Mouse (Mus musculus): Measurements from ENCODE around the gene Lipc.

The Lipc gene

GRCm38 (mm10) chr9:70958381-70958780 is 6.4 kb upstream of the Lipc start:
- DNase-seq (ENCODE audit: low read depth, low spot score) = no peak

- DNase-seq (ENCODE audit: low read depth, low spot score) = no peak
Measured at GRCm38 (mm10) chr9:70957717-70958116, 5.7 kb upstream of the Lipc start.

GRCm38 (mm10) chr9:70954226-70954625 is 2.2 kb upstream of the Lipc start:
- DNase-seq (ENCODE audit: low read depth, low spot score) = no peak

GRCm38 (mm10) chr9:70949336-70949735 is 2.7 kb downstream of the Lipc start:
- no peak for DNase-seq (ENCODE audit: low read depth, low spot score)

- peak; percentile 23 for DNase-seq (ENCODE audit: low read depth, low spot score)
Measured at GRCm38 (mm10) chr9:70947312-70947711, 4.7 kb downstream of the Lipc start.

- DNase-seq (ENCODE audit: low read depth, low spot score) = no peak
Measured at GRCm38 (mm10) chr9:70942686-70943333, 9.2 kb downstream of the Lipc start.

- no peak for DNase-seq (ENCODE audit: low read depth, low spot score)
Measured at GRCm38 (mm10) chr9:70939752-70940501, 12.1 kb downstream of the Lipc start.

- DNase-seq (ENCODE audit: low read depth, low spot score) = no peak
Measured at GRCm38 (mm10) chr9:70938850-70939249, 13.2 kb downstream of the Lipc start.

GRCm38 (mm10) chr9:70938134-70938533 is 13.9 kb downstream of the Lipc start:
- no peak for DNase-seq (ENCODE audit: low read depth, low spot score)

- no peak for DNase-seq (ENCODE audit: low read depth, low spot score)
Measured at GRCm38 (mm10) chr9:70934587-70935295, 17.3 kb downstream of the Lipc start.

- DNase-seq (ENCODE audit: low read depth, low spot score) = no peak
Measured at GRCm38 (mm10) chr9:70930641-70931020, 21.4 kb downstream of the Lipc start.

- DNase-seq (ENCODE audit: low read depth, low spot score) = peak; percentile 60
Measured at GRCm38 (mm10) chr9:70929840-70930640, 22.0 kb downstream of the Lipc start.

GRCm38 (mm10) chr9:70928472-70928871 is 23.6 kb downstream of the Lipc start:
- DNase-seq (ENCODE audit: low read depth, low spot score) = no peak

- DNase-seq (ENCODE audit: low read depth, low spot score) = no peak
Measured at GRCm38 (mm10) chr9:70927701-70928100, 24.3 kb downstream of the Lipc start.

- no peak for DNase-seq (ENCODE audit: low read depth, low spot score)
Measured at GRCm38 (mm10) chr9:70926820-70927588, 25.0 kb downstream of the Lipc start.

- no peak for DNase-seq (ENCODE audit: low read depth, low spot score)
Measured at GRCm38 (mm10) chr9:70925225-70925624, 26.8 kb downstream of the Lipc start.

GRCm38 (mm10) chr9:70924763-70925162 is 27.3 kb downstream of the Lipc start:
- DNase-seq (ENCODE audit: low read depth, low spot score) = peak; percentile 63

- DNase-seq (ENCODE audit: low read depth, low spot score) = no peak
Measured at GRCm38 (mm10) chr9:70921781-70922565, 30.1 kb downstream of the Lipc start.

GRCm38 (mm10) chr9:70921132-70921531 is 30.9 kb downstream of the Lipc start:
- DNase-seq (ENCODE audit: low read depth, low spot score) = no peak

GRCm38 (mm10) chr9:70919271-70919670 is 32.8 kb downstream of the Lipc start:
- no peak for DNase-seq (ENCODE audit: low read depth, low spot score)
